Mouse (Mus musculus) testis, adult 2 months (tissue): Measurements from ENCODE around the gene Hdac9.

Experiments
- CTCF ChIP-seq: fragments of 200-500 bp; IDR thresholded peaks from 2 replicates; pipeline ENCODE4 v1.5.1; 2012; ENCODE audit warnings: low read depth, mild to moderate bottlenecking, inconsistent platforms, low read length, moderate library complexity; ENCODE audit not compliant: control insufficient read depth, insufficient read depth, insufficient replicate concordance
- POLR2A ChIP-seq: fragments of 200-500 bp; IDR thresholded peaks from 2 replicates; pipeline ENCODE4 v1.6.1; 2012; ENCODE audit warnings: low read depth, mild to moderate bottlenecking, inconsistent platforms, low read length, moderate library complexity; ENCODE audit not compliant: control insufficient read depth

- TF ChIP-seq CTCF (no peak), POLR2A (no peak)
Measured at GRCm38 (mm10) chr12:34594167-34594793, 322.6 kb downstream of the Hdac9 start.
